Mouse (Mus musculus): ENCODE measurements around the gene Btbd9. TPM values are rescaled to one million over a fixed set of nuclear protein-coding genes. Genes with fewer than 3 reads are reported as not detected.
A peak's percentile ranks its signal among the peaks of the same experiment; 100 is the strongest.

The Btbd9 gene
- polyA plus RNA-seq, 1 experiment, result 21.3 TPM

GRCm38 (mm10) chr17:30530542-30530940, 45.7 kb downstream of the Btbd9 start:
- TF ChIP-seq E2F4 (IDR thresholded peaks at IDR 0.05; ENCODE audit: insufficient read depth) (no peak), REST (IDR thresholded peaks at IDR 0.05; ENCODE audit: insufficient read depth, insufficient read length) (no peak), MYOD1 (IDR thresholded peaks at IDR 0.05; ENCODE audit: control insufficient read depth in 1 of 3, insufficient read length in 2 of 3, low read depth in 2 of 3) (no peak), CEBPB (IDR thresholded peaks at IDR 0.05; ENCODE audit: insufficient read depth, poor library complexity, severe bottlenecking) (no peak), USF1 (IDR thresholded peaks at IDR 0.05; ENCODE audit: low read depth) (no peak), POLR2AphosphoS2 (IDR thresholded peaks at IDR 0.05; ENCODE audit: insufficient read length, low read depth) (no peak), SRF (IDR thresholded peaks at IDR 0.05; ENCODE audit: control insufficient read depth, insufficient read length, low read depth) (no peak)

GRCm38 (mm10) chr17:30529632-30530541, 46.4 kb downstream of the Btbd9 start:
- Histone ChIP-seq H3K36me3 (ENCODE audit: control insufficient read depth, insufficient read depth) (peaks cover 8% of the 10 kb centered on the region), H3ac (ENCODE audit: control insufficient read depth, insufficient read length) (no peak overlapping the region), H3K27me3 (ENCODE audit: control insufficient read depth, insufficient read depth, insufficient read length) (no peaks in the 10 kb centered on the region), H3K4me2 (ENCODE audit: low read depth) (no peak overlapping the region), H3K79me2 (ENCODE audit: control insufficient read depth, insufficient read depth) (no peaks in the 10 kb centered on the region), H3K4me3 (no peak overlapping the region)
- TF ChIP-seq MYOD1 (IDR thresholded peaks at IDR 0.05; ENCODE audit: control insufficient read depth in 1 of 3, insufficient read length in 2 of 3, low read depth in 2 of 3), result no peak
- TF ChIP-seq REST (IDR thresholded peaks at IDR 0.05; ENCODE audit: insufficient read depth, insufficient read length), result no peak
- no peak for TF ChIP-seq E2F4 (IDR thresholded peaks at IDR 0.05; ENCODE audit: insufficient read depth)
- TF ChIP-seq MAX (IDR thresholded peaks at IDR 0.05; ENCODE audit: low read depth), result no peak
- no peak for TF ChIP-seq POLR2A (IDR thresholded peaks at IDR 0.05; ENCODE audit: insufficient read length, low read depth)

More at GRCm38 (mm10) chr17:30530542-30530940, 45.7 kb downstream of the Btbd9 start:
- Histone ChIP-seq H3K36me3 (ENCODE audit: control insufficient read depth, insufficient read depth) (peaks cover 8% of the 10 kb centered on the region), H3K79me2 (ENCODE audit: control insufficient read depth, insufficient read depth) (no peaks in the 10 kb centered on the region), H3K4me3 (no peak overlapping the region), H3ac (ENCODE audit: control insufficient read depth, insufficient read length) (no peak overlapping the region), H3K27me3 (ENCODE audit: control insufficient read depth, insufficient read depth, insufficient read length) (no peaks in the 10 kb centered on the region), H3K4me2 (ENCODE audit: low read depth) (no peak overlapping the region)

- TF ChIP-seq REST (IDR thresholded peaks at IDR 0.05; ENCODE audit: insufficient read depth, insufficient read length) (no peak), SRF (IDR thresholded peaks at IDR 0.05; ENCODE audit: control insufficient read depth, insufficient read length, low read depth) (no peak)
Measured at GRCm38 (mm10) chr17:30525405-30526295, 50.6 kb downstream of the Btbd9 start.

GRCm38 (mm10) chr17:30524451-30524850, 51.8 kb downstream of the Btbd9 start:
- H3K79me2 ChIP-seq (ENCODE audit: control insufficient read depth, insufficient read depth), result no peaks in the 10 kb centered on the region
- no peak overlapping the region for H3ac ChIP-seq (ENCODE audit: control insufficient read depth, insufficient read length)
- no peaks in the 10 kb centered on the region for H3K27me3 ChIP-seq (ENCODE audit: control insufficient read depth, insufficient read depth, insufficient read length)
- H3K4me3 ChIP-seq, result no peak overlapping the region
- H3K36me3 ChIP-seq (ENCODE audit: control insufficient read depth, insufficient read depth), result peaks cover 8% of the 10 kb centered on the region
- H3K4me2 ChIP-seq (ENCODE audit: low read depth), result no peak overlapping the region
- no peak for TF ChIP-seq POLR2A (IDR thresholded peaks at IDR 0.05; ENCODE audit: insufficient read length, low read depth)

More at GRCm38 (mm10) chr17:30525405-30526295, 50.6 kb downstream of the Btbd9 start:
- no peaks in the 10 kb centered on the region for H3K79me2 ChIP-seq (ENCODE audit: control insufficient read depth, insufficient read depth)
- no peak overlapping the region for H3K4me2 ChIP-seq (ENCODE audit: low read depth)
- H3ac ChIP-seq (ENCODE audit: control insufficient read depth, insufficient read length), result no peak overlapping the region
- no peaks in the 10 kb centered on the region for H3K27me3 ChIP-seq (ENCODE audit: control insufficient read depth, insufficient read depth, insufficient read length)
- H3K4me3 ChIP-seq, result no peak overlapping the region
- peaks cover 8% of the 10 kb centered on the region for H3K36me3 ChIP-seq (ENCODE audit: control insufficient read depth, insufficient read depth)

DNA sequence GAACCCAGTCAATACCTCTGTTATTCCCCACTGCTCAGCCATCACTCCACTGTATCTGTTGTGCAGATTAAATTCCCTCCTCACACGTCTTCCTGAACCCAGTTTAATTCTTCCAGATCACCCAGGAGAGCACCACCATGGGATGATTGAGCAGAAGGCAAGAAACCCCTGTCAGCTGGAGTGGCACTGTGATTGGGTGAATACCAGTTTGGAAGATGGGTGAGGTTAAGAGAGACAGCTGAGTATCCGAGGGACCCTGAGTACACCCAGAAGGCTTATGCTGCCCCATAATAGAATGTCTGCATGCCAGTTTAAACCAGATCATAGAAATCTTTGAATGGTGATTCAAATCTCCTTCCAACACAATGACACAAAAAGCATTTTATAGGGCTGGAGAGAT, 52.5 kb downstream of the Btbd9 start:
- no peaks in the 10 kb centered on the region for H3K79me2 ChIP-seq (ENCODE audit: control insufficient read depth, insufficient read depth)
- H3ac ChIP-seq (ENCODE audit: control insufficient read depth, insufficient read length), result no peak overlapping the region
- no peak overlapping the region for H3K4me3 ChIP-seq
- TF ChIP-seq MYOD1 (IDR thresholded peaks at IDR 0.05; ENCODE audit: control insufficient read depth in 1 of 3, insufficient read length in 2 of 3, low read depth in 2 of 3) (peak in 2 of 3 experiments; percentile 13 to 67), TCF3 (IDR thresholded peaks at IDR 0.05; ENCODE audit: insufficient read length, low read depth) (no peak), MAX (IDR thresholded peaks at IDR 0.05; ENCODE audit: low read depth) (no peak), CEBPB (IDR thresholded peaks at IDR 0.05; ENCODE audit: insufficient read depth, poor library complexity, severe bottlenecking) (no peak), POLR2AphosphoS2 (IDR thresholded peaks at IDR 0.05; ENCODE audit: insufficient read length, low read depth) (no peak), SRF (IDR thresholded peaks at IDR 0.05; ENCODE audit: control insufficient read depth, insufficient read length, low read depth) (no peak), REST (IDR thresholded peaks at IDR 0.05; ENCODE audit: insufficient read depth, insufficient read length) (no peak), MYOG (IDR thresholded peaks at IDR 0.05; ENCODE audit: control insufficient read depth in 1 of 3, insufficient read depth in 1 of 3, insufficient read length in 2 of 3, low read depth in 2 of 3) (peak in 1 of 3 experiments; percentile 65), USF1 (IDR thresholded peaks at IDR 0.05; ENCODE audit: low read depth) (no peak), E2F4 (IDR thresholded peaks at IDR 0.05; ENCODE audit: insufficient read depth) (no peak)
- peaks cover 8% of the 10 kb centered on the region for H3K36me3 ChIP-seq (ENCODE audit: control insufficient read depth, insufficient read depth)
- no peaks in the 10 kb centered on the region for H3K27me3 ChIP-seq (ENCODE audit: control insufficient read depth, insufficient read depth, insufficient read length)
- no peak overlapping the region for H3K4me2 ChIP-seq (ENCODE audit: low read depth)
